Mouse (Mus musculus): Measurements from ENCODE around the gene Net1. TPM values are rescaled to one million over a fixed set of nuclear protein-coding genes. Genes with fewer than 3 reads are reported as not detected.

Net1 gene
- polyA plus RNA-seq, 1 experiment from 2014 or later = 12.9 TPM

Small RNAs within 50 kb of the gene (microRNA-seq; reads per million reads assigned to microRNA genes)
- gene Gm22460 = not detected

Other genes starting within 250 kb of the Net1 start
- gene Calml3, start 113.9 kb downstream of the Net1 start, polyA plus RNA-seq (2015; fragmentation: Nextera tagmentation; extraction: Ambion mirVana) = not detected in 2 replicates
- 0.17 and 0.18 TPM in 2 replicates for gene Calm4, start 80.5 kb downstream of the Net1 start, polyA plus RNA-seq (2015; fragmentation: Nextera tagmentation; extraction: Ambion mirVana)
- not detected in 2 replicates for gene Calm5, start 64.0 kb downstream of the Net1 start, polyA plus RNA-seq (2015; fragmentation: Nextera tagmentation; extraction: Ambion mirVana)
- gene Tubal3, start 54 bp upstream of the Net1 start, polyA plus RNA-seq (2015; fragmentation: Nextera tagmentation; extraction: Ambion mirVana) = not detected in 2 replicates
- 0.20 and 0.31 TPM in 2 replicates for gene Ucn3, start 27.1 kb upstream of the Net1 start, polyA plus RNA-seq (2015; fragmentation: Nextera tagmentation; extraction: Ambion mirVana)
- 0.85 and 1.3 TPM in 2 replicates for gene Akr1c14, start 130.8 kb upstream of the Net1 start, polyA plus RNA-seq (2015; fragmentation: Nextera tagmentation; extraction: Ambion mirVana)
- gene Akr1c18, start 232.4 kb upstream of the Net1 start, polyA plus RNA-seq (2015; fragmentation: Nextera tagmentation; extraction: Ambion mirVana) = not detected in 2 replicates